Mouse (Mus musculus): ENCODE measurements around the gene Ltbp4.

DNA sequence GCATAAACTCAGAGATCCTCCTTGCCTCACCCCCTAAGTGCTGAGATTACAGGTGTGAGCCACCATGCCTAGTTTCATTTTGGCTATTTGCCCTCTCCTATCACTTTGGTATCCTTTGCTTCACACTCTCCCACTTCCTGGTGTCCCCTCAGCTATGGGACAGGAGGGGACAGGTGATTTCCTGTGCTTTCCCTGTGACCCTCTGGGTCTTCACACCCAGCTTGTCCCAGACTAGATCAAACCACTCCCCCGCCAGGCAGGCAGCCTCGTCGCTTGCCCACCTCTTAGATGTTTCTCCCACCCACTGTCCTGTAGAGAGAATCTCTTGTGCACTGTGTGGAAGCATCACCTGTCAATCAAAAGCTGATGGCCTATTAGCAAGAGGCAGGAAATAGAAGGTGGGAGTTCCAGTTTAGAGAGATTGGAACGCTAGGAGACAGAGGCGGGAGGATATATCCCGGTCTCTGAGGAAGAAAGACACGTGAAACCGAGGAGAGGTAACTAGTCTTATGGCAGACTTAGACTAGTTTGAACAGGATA, 26.4 kb downstream of the Ltbp4 start:
- TF ChIP-seq POLR2A (IDR thresholded peaks at IDR 0.05; ENCODE audit: low read depth, low read length) (no peak), CTCF (conservative IDR thresholded peaks at IDR 0.05; ENCODE audit: insufficient read depth, insufficient read length, low read depth, low read length) (no peak)

Measured in kidney, adult 2 months (tissue).